Mouse (Mus musculus): ENCODE data around the gene Acss1. TPM values are rescaled to one million over a fixed set of nuclear protein-coding genes. Genes with fewer than 3 reads are reported as not detected.

The Acss1 gene
- polyA plus RNA-seq, 1 experiment, result 1.8 TPM

DNA sequence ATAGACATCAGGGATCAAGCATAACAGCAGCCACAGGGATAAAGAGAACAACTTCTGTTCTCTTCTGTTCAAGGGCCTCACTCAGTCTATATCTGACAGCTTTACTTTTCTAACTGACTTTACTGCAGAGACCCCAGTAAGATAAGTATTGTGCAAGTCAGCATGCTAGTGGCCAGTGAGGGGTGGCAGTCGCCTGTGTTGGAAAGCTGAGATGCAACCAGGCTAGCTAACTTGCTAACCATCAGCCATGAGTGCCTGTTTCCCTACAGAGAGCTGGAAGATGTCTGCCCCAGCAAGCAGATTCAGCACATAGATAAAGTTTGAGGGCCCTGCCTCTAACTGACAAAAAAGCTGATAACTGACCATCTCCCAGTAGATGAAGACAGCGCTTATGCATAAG is 97.5 kb downstream of the Acss1 start:
- H3K4me1 ChIP-seq (ENCODE audit: control insufficient read depth), result peaks cover 9% of the 10 kb centered on the region
- no peaks in the 10 kb centered on the region for H3K36me3 ChIP-seq (ENCODE audit: control insufficient read depth)
- H3K4me3 ChIP-seq (replicated peaks), result no peak overlapping the region
- no peaks in the 10 kb centered on the region for H3K9me3 ChIP-seq (ENCODE audit: control insufficient read depth, low read length)
- no peak for TF ChIP-seq GATA1 (IDR thresholded peaks at IDR 0.05; ENCODE audit: low read length)
- no peaks in the 10 kb centered on the region for H3K27me3 ChIP-seq (ENCODE audit: control insufficient read depth)

DNA sequence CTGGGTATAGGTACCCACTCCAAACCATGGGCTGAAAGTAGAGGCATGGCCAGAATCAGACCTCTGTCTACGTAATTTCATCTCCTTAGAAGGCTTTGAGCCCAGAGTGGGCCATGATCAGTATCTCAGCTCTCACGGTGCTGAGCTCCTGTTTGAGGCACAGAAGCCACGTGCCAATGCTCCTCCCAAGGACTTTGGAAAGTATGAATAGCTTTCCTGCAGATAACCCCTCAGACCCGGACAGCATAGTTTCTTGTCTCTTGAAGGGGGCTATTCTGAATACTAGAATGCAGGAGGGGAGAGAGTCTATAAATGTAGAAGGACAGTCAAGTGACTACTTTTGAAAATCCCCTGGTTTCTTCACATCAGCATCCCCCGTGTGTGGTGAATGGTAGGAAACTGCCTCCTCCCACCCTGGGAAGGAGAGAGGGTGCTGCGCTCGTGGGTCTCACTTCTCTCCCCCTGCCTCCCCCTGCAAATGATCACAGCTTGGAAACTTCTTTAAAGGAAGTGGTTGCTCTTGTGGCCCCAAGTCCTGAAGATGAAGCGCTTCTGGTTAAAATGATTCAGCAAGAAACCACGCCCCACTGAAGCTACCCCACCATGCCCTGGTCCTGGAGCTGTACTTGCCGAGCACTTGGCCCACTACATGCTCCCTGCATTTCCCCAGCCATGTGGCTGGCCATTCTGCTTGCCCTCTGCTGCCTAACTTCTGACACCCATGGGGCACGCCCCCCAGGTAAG is 98.3 kb downstream of the Acss1 start, which contains the start of gene Cst7:
TSS of gene Cst7 (plus strand) at position 569 of the 744 bp plus-strand sequence.
- H3K9me3 ChIP-seq (ENCODE audit: control insufficient read depth, low read length), result no peaks in the 10 kb centered on the region
- no peak within 1 kb of the TSS for H3K4me3 ChIP-seq (replicated peaks)

More for the DNA sequence above, 98.3 kb downstream of the Acss1 start, which contains the start of gene Cst7:
- H3K27me3 ChIP-seq (ENCODE audit: control insufficient read depth), result no peaks in the 10 kb centered on the region
- H3K36me3 ChIP-seq (ENCODE audit: control insufficient read depth), result no peaks in the 10 kb centered on the region
- H3K4me1 ChIP-seq (ENCODE audit: control insufficient read depth), result peaks cover 9% of the 10 kb centered on the region
- TF ChIP-seq GATA1 (IDR thresholded peaks at IDR 0.05; ENCODE audit: low read length), result no peak
- TF ChIP-seq TAL1 (IDR thresholded peaks at IDR 0.05; ENCODE audit: low read length), result no peak

Other genes with a start within 250 kb of the Acss1 start
- not detected in 2 replicates for gene Zfp442, start 217.0 kb downstream of the Acss1 start, polyA plus RNA-seq (2012)
- not detected in 2 replicates for gene Zfp345, start 183.4 kb downstream of the Acss1 start, polyA plus RNA-seq (2012)
- gene Cst7, start 98.1 kb downstream of the Acss1 start, polyA plus RNA-seq (2012), result 0.04 TPM in 1 of 2 replicates, not detected in the other
- gene Apmap, start 59.9 kb downstream of the Acss1 start, polyA plus RNA-seq (2012), result 3.2 and 3.3 TPM in 2 replicates
- gene Vsx1, start 20.9 kb upstream of the Acss1 start, polyA plus RNA-seq (2012), result not detected in 2 replicates
- 0.11 and 0.37 TPM in 2 replicates for gene Entpd6, start 80.5 kb upstream of the Acss1 start, polyA plus RNA-seq (2012)
- 0.07 and 0.53 TPM in 2 replicates for gene Pygb, start 118.2 kb upstream of the Acss1 start, polyA plus RNA-seq (2012)
- 3.4 and 3.6 TPM in 2 replicates for gene Abhd12, start 236.2 kb upstream of the Acss1 start, polyA plus RNA-seq (2012)
- 5.5 and 5.9 TPM in 2 replicates for gene Gins1, start 236.9 kb upstream of the Acss1 start, polyA plus RNA-seq (2012)